Mouse (Mus musculus): ENCODE results near the gene Folr2. TPM values are rescaled to one million over a fixed set of nuclear protein-coding genes. Genes with fewer than 3 reads are reported as not detected.

Gene Folr2
- polyA plus RNA-seq, 1 experiment from 2014 or later: 0.33 TPM

GRCm38 (mm10) chr7:101830373-101830772, 26.6 kb downstream of the Folr2 start:
- Histone ChIP-seq H3K9ac (ENCODE audit: low read length) (no peak overlapping the region), H3K4me3 (ENCODE audit: low read depth, low read length) (no peak overlapping the region), H3K4me1 (ENCODE audit: control insufficient read depth, insufficient read depth, low read length) (peaks cover 8% of the 10 kb centered on the region), H3K9me3 (ENCODE audit: control insufficient read depth, low read length) (no peaks in the 10 kb centered on the region), H3K27ac (replicated peaks; ENCODE audit: low read depth, low read length) (no peak overlapping the region), H3K27me3 (ENCODE audit: control insufficient read depth, insufficient read depth, low read length) (no peaks in the 10 kb centered on the region), H3K4me2 (ENCODE audit: low read depth, severe bottlenecking) (no peak overlapping the region), H3K36me3 (ENCODE audit: control insufficient read depth, insufficient read depth, low read length) (peaks cover 42% of the 10 kb centered on the region)
- ATAC-seq (ENCODE audit: insufficient number of reproducible peaks, low FRiP score, low TSS enrichment, low read depth) (no peak), DNase-seq (ENCODE audit: low spot score) (no peak)
- WGBS: 93% methylated on average over 3 of the region's 3 CpGs

- Histone ChIP-seq H3K36me3 (ENCODE audit: control insufficient read depth, insufficient read depth, low read length) (peaks cover 25% of the 10 kb centered on the region; the same call in 1 of the 2 replicates), H3K4me1 (ENCODE audit: control insufficient read depth, insufficient read depth, low read length) (peaks cover 19% of the 10 kb centered on the region), H3K9me3 (ENCODE audit: control insufficient read depth, low read length) (no peaks in the 10 kb centered on the region), H3K4me2 (ENCODE audit: low read depth, severe bottlenecking) (no peak overlapping the region), H3K27me3 (ENCODE audit: control insufficient read depth, insufficient read depth, low read length) (peaks cover 24% of the 10 kb centered on the region), H3K4me3 (ENCODE audit: low read depth, low read length) (no peak overlapping the region), H3K27ac (replicated peaks; ENCODE audit: low read depth, low read length) (no peak overlapping the region), H3K9ac (ENCODE audit: low read length) (no peak overlapping the region)
- DNase-seq (ENCODE audit: low spot score) (peak; percentile 27), ATAC-seq (ENCODE audit: insufficient number of reproducible peaks, low FRiP score, low TSS enrichment, low read depth) (no peak)
- WGBS: 89% methylated on average over 18 of the region's 18 CpGs
Measured at GRCm38 (mm10) chr7:101823758-101824630, 33.0 kb downstream of the Folr2 start.

- H3K9me3 ChIP-seq (ENCODE audit: control insufficient read depth, low read length): no peaks in the 10 kb centered on the region
- DNase-seq (ENCODE audit: low spot score) (peak; percentile 59), ATAC-seq (ENCODE audit: insufficient number of reproducible peaks, low FRiP score, low TSS enrichment, low read depth) (0 out of 2 replicates have a peak, but pooled peaks have one; percentile 7)
- no peak overlapping the region for H3K9ac ChIP-seq (ENCODE audit: low read length)
- H3K4me3 ChIP-seq (ENCODE audit: low read depth, low read length): no peak overlapping the region
- no peak overlapping the region for H3K27ac ChIP-seq (replicated peaks; ENCODE audit: low read depth, low read length)
- 24% methylated on average over 31 of the region's 32 CpGs for WGBS
- peaks cover 20% of the 10 kb centered on the region; the same call in 1 of the 2 replicates for H3K36me3 ChIP-seq (ENCODE audit: control insufficient read depth, insufficient read depth, low read length)
- peaks cover 19% of the 10 kb centered on the region for H3K4me1 ChIP-seq (ENCODE audit: control insufficient read depth, insufficient read depth, low read length)
- H3K27me3 ChIP-seq (ENCODE audit: control insufficient read depth, insufficient read depth, low read length): peaks cover 33% of the 10 kb centered on the region
- 0 out of 2 replicates have a peak overlapping the region, but pooled peaks have one; percentile 82 for H3K4me2 ChIP-seq (ENCODE audit: low read depth, severe bottlenecking)
Measured at GRCm38 (mm10) chr7:101822836-101823757, 33.9 kb downstream of the Folr2 start.

- ATAC-seq (ENCODE audit: insufficient number of reproducible peaks, low FRiP score, low TSS enrichment, low read depth): peak; percentile 88
- Histone ChIP-seq H3K27ac (replicated peaks; ENCODE audit: low read depth, low read length) (peak overlapping the region; percentile 38), H3K9me3 (ENCODE audit: control insufficient read depth, low read length) (no peaks in the 10 kb centered on the region)
Measured at GRCm38 (mm10) chr7:101821571-101822501, 35.2 kb downstream of the Folr2 start.

GRCm38 (mm10) chr7:101820295-101821030, 36.5 kb downstream of the Folr2 start:
- H3K4me1 ChIP-seq (ENCODE audit: control insufficient read depth, insufficient read depth, low read length): peaks cover 19% of the 10 kb centered on the region
- DNase-seq (ENCODE audit: low spot score): peak; percentile 49
- 4% methylated on average over 35 of the region's 35 CpGs for WGBS

More at GRCm38 (mm10) chr7:101821571-101822501, 35.2 kb downstream of the Folr2 start:
- peak overlapping the region; percentile 82 for H3K4me2 ChIP-seq (ENCODE audit: low read depth, severe bottlenecking)
- peaks cover 16% of the 10 kb centered on the region; the same call in 1 of the 2 replicates for H3K36me3 ChIP-seq (ENCODE audit: control insufficient read depth, insufficient read depth, low read length)
- WGBS: under 1% methylated on average over 65 of the region's 71 CpGs
- peak; percentile 86 for DNase-seq (ENCODE audit: low spot score)
- H3K9ac ChIP-seq (ENCODE audit: low read length): peak overlapping the region; percentile 47
- H3K27me3 ChIP-seq (ENCODE audit: control insufficient read depth, insufficient read depth, low read length): peaks cover 46% of the 10 kb centered on the region
- peak overlapping the region; percentile 29 for H3K4me3 ChIP-seq (ENCODE audit: low read depth, low read length)
- H3K4me1 ChIP-seq (ENCODE audit: control insufficient read depth, insufficient read depth, low read length): peaks cover 19% of the 10 kb centered on the region

GRCm38 (mm10) chr7:101817861-101818401, 39.1 kb downstream of the Folr2 start, which contains the start of gene Phox2a:
Phox2a (plus strand) TSS chr7:101818313.
- no peak within 1 kb of the TSS for H3K27ac ChIP-seq (replicated peaks; ENCODE audit: low read depth, low read length)
- no peaks in the 10 kb centered on the region for H3K36me3 ChIP-seq (ENCODE audit: control insufficient read depth, insufficient read depth, low read length)
- H3K9ac ChIP-seq (ENCODE audit: low read length): no peak within 1 kb of the TSS
- H3K4me1 ChIP-seq (ENCODE audit: control insufficient read depth, insufficient read depth, low read length): peaks cover 13% of the 10 kb centered on the region
- H3K27me3 ChIP-seq (ENCODE audit: control insufficient read depth, insufficient read depth, low read length): peaks cover 50% of the 10 kb centered on the region
- H3K4me2 ChIP-seq (ENCODE audit: low read depth, severe bottlenecking): peak within 1 kb of the TSS; percentile 35
- no peak for ATAC-seq (ENCODE audit: insufficient number of reproducible peaks, low FRiP score, low TSS enrichment, low read depth)
- H3K4me3 ChIP-seq (ENCODE audit: low read depth, low read length): peak within 1 kb of the TSS; percentile 27
- 1% methylated on average over 40 of the region's 45 CpGs for WGBS
- no peaks in the 10 kb centered on the region for H3K9me3 ChIP-seq (ENCODE audit: control insufficient read depth, low read length)
- peak; percentile 37 for DNase-seq (ENCODE audit: low spot score)

More at GRCm38 (mm10) chr7:101820295-101821030, 36.5 kb downstream of the Folr2 start:
- no peak overlapping the region for H3K27ac ChIP-seq (replicated peaks; ENCODE audit: low read depth, low read length)
- no peak for ATAC-seq (ENCODE audit: insufficient number of reproducible peaks, low FRiP score, low TSS enrichment, low read depth)
- peaks cover 7% of the 10 kb centered on the region; the same call in 1 of the 2 replicates for H3K36me3 ChIP-seq (ENCODE audit: control insufficient read depth, insufficient read depth, low read length)
- no peaks in the 10 kb centered on the region for H3K9me3 ChIP-seq (ENCODE audit: control insufficient read depth, low read length)
- peaks cover 50% of the 10 kb centered on the region for H3K27me3 ChIP-seq (ENCODE audit: control insufficient read depth, insufficient read depth, low read length)
- peak overlapping the region; percentile 29; the same call in 1 of the 2 replicates for H3K4me3 ChIP-seq (ENCODE audit: low read depth, low read length)
- H3K9ac ChIP-seq (ENCODE audit: low read length): no peak overlapping the region
- H3K4me2 ChIP-seq (ENCODE audit: low read depth, severe bottlenecking): peak overlapping the region; percentile 82

Data from limb, embryonic 11.5 days (tissue).